Mouse (Mus musculus) Muller cell, postnatal 12 days (primary cell): ENCODE data around the gene Hmbs.
A peak's percentile ranks its signal among the peaks of the same experiment; 100 is the strongest.
"Not testable (repeated sequence)": the region's sequence is repeated elsewhere in the genome, so short reads cannot be mapped to it uniquely, and the experiment has no call there.

Experiments used
- DNase-seq: peaks from one replicate; pipeline ENCODE4 v3.0.0-alpha.2; 2015; ENCODE audit errors: inconsistent ontology term

The Hmbs gene

GRCm38 (mm10) chr9:44343781-44344421 lies at the start of gene Hmbs:
Gene Hmbs (minus strand): TSS chr9:44344228.
- DNase-seq = peak; percentile 96

DNA sequence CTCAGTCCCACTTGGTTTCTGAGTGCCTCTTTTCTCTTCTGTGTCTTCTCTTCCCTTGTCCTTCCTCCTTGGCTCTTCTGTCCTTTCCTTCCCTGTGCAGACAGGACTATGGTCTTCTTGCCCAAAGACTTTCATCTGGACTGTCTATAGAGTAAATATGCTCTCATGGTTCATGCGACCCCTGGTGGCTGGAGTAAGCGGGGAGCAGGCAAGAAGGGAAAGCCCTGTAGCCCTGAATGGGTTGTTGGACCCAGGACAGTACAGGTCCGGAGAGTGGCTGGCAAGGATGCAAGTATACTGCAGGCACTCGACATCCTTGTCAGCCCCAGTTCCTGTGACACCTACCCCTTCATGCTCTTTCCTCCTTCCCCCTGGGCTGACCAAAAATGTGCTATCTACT lies 47.4 kb upstream of the Hmbs start:
- DNase-seq = peak; percentile 49

GRCm38 (mm10) chr9:44389273-44389672 lies 45.2 kb upstream of the Hmbs start:
- no peak for DNase-seq

GRCm38 (mm10) chr9:44387221-44387620 lies 43.2 kb upstream of the Hmbs start:
- no peak for DNase-seq

- no peak for DNase-seq
Observed at GRCm38 (mm10) chr9:44384596-44384995, 40.6 kb upstream of the Hmbs start.

DNA sequence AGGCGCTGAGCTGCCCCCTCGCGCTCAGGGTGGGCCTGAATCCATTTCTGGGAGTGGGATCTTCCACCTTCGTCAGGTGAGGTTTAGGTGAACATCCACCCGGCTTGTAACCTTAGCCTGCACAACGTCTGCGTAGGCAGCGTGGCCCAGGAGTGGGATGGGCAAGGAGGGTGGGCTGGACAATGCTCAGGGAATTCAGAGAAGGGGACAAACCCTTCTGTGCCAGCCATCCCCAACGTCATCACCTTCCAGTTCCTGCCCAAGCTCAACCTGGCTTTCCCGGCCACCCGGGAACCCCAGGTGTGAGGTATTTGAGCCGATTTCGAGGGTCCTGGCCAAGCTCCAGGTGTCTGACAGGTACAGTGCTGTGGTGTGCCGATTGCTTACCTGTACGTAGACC lies 35.8 kb upstream of the Hmbs start:
- DNase-seq = no peak

DNA sequence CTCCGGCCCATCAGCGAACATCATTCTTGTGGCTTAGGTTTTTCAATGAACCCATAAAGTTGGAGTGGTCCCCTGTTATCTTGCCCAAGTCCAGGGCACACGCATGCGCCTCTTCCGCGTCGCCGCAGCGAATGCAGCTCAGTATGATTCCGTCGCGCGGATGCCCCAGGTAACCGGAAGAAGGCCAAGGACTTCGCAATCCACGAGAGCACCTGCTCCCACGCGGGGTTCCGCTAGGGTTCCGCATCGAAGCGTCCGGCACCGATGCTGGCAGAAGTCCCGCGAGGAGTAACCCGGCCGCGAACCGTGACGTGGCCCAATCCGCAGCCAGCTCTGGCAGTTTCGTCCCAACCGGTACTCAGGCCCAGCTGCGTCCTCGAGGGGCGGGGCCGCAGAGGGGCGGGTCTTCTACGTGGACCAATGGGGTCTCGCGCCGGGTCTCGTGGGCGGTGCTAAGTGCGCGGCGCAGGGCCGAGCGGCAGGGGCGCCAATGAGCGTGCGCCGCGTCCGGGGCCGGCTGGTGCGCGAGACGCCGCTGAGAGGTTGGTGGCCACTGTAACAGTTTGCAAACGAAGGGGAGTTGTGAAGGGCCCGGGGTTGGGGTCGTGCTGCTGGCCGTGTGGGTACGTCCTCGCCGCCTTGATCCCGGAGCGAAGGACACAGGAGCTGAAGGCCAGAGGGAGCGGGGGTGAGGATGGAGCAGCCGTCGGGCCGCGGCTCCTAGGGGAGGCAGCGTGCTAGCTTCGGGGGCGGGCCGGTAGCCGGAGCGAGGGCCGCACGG lies 35.2 kb upstream of the Hmbs start, which contains the start of gene Hyou1:
Gene Hyou1, plus strand, starts transcription at position 437 of the 781 bp plus-strand sequence.
- DNase-seq = peak; percentile 99

- DNase-seq = no peak
Observed at GRCm38 (mm10) chr9:44378153-44378730, 34.2 kb upstream of the Hmbs start.

- not testable (repeated sequence) for DNase-seq
Observed at GRCm38 (mm10) chr9:44377335-44377734, 33.3 kb upstream of the Hmbs start.

DNA sequence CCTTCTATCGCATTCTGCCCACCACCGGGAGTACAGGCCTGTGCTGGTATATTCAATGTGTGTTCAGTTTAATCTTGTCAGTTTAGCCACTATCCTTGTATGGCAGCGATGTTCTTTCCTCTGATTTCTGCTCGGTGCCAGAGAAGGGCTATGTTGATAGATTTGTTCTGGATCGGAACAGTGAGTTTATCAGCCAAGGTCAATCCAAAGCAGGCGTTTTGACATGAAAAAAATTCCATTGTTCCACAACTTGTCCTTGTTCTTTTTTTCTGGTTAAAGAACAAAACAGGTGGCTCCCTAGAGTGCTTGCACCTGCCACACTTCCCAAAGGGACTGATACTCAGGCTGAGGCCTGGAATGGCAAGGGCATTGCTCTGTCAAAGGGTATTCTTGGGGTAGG lies 32.1 kb upstream of the Hmbs start:
- DNase-seq = no peak

GRCm38 (mm10) chr9:44373386-44373785 lies 29.4 kb upstream of the Hmbs start:
- peak; percentile 25 for DNase-seq

GRCm38 (mm10) chr9:44364480-44364879 lies 20.5 kb upstream of the Hmbs start:
- no peak for DNase-seq

GRCm38 (mm10) chr9:44361931-44362330 lies 17.9 kb upstream of the Hmbs start:
- DNase-seq = not testable (repeated sequence)

DNA sequence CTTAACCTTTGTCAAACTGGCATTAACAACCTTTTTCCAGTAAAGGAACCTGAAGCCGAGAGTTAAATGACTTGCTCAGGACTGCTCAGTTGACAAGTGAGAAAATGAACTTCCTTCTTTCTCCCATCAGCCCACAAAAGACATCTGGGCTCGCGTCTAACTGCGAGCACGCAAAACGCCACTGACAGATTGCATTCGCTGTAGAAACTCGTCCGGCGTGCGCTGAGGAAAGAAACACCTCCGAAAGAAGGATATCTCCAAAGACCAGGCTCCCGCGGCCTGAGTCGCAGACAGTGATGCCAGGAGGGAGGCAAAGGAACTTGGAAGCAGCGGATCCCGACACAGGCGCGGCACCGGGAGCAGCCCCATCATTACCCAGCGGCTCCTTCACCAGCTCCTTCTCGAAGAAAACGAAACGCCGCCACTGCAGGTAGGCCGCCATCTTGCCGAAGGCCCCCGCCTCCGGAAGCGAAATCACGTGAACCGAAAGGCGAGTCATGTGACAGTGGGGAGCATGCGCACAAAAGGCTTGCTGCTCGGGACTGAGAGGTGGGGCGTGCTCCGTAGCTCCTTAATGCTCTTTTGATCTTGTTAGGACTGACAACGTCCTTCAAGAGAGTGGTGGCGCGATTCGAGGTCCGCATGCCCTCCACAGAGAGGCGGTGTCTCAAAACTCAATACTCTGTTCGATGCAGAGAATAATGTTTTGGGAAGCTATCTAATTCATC lies 17.3 kb upstream of the Hmbs start, which contains the start of gene Vps11:
Gene Vps11, minus strand, starts transcription at position 481 of the 728 bp plus-strand sequence.
- DNase-seq = peak; percentile 89

GRCm38 (mm10) chr9:44357207-44357606 lies 13.2 kb upstream of the Hmbs start:
- no peak for DNase-seq

GRCm38 (mm10) chr9:44353142-44353541 lies 9.1 kb upstream of the Hmbs start:
- DNase-seq = no peak

DNA sequence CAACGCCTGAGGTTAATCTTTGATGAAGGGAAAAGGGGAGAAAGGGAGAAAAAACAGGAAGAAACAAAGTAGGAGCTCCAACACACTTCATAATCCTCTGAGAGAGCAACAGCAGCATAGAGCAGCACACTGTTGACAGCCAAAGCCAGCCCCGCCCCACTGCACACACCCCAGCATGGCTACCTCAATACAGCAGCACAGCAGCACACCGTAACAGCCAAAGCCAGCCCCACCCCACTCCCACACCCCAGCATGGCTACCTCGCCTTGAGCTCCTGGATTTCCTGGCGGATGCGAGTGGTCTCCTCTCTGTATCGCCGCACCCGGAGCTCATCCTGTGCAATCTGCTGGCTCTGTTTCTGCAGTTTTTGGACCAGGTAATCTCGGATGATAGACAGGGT lies 8.3 kb upstream of the Hmbs start:
- DNase-seq = no peak

GRCm38 (mm10) chr9:44351396-44351795 lies 7.4 kb upstream of the Hmbs start:
- DNase-seq = no peak

DNA sequence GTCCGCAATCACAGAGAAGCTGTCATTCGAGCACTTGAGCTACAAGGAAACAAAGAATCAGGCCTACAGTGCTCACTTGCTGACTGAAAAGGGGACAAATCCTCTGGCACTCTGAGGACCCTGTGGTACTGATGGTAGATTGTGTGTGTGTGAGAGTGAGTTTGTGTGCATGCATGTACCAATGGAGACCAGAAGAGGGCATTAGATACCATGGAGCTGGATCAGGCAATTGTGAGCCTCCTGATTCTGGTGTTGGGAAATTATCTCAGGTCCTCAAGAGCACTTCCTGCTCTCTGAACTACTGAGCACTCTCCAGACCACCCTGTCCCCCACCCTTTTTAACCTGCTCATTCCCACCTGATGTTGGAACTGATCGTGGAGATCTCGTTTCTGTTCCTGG lies 4.5 kb upstream of the Hmbs start:
- no peak for DNase-seq

DNA sequence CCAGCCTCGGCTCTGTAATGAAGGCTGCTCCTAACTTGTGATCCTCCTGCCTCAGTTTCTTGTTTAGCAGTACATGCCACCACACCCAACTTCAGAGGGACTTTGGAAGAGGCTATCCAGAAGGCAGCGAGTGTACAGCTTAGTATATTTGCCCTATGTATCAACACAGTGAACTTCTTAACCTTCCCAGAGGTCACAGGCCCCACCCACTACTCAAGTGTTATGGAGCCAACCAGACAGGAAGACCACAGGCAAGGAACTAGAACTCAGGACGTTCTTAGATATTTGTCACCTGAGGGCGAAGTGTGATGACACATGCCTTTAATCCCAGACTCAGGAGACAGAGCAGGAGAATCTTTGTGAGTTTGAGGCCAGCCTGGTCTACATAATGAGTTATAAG lies 3.6 kb upstream of the Hmbs start:
- DNase-seq = no peak

DNA sequence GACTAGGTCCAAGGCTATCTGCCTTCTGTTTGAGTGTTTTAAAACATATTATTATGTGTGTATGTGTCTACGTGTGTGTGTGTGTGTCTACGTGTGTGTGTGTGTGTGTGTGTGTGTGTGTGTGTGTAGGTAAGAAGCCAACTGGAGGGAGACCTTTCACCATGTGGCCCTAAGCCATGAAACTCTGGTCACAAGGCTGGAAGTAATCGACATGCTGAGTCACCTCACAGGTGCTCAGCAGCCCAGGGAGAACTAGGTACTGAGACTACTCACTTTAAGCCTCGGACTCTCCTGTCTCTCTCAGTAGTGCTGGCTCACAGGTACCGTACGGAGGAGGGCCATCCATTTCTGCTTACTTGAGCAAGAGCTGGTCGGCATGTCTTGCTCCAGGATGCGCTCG lies 3.1 kb upstream of the Hmbs start:
- DNase-seq = no peak
